Mouse (Mus musculus) liver, embryonic 12.5 days (tissue): ENCODE measurements around the gene Exoc3l2. TPM values are rescaled to one million over a fixed set of nuclear protein-coding genes. Genes with fewer than 3 reads are reported as not detected.

Experiments used
- ATAC-seq: fragments of 200-750 bp; cut with Nextera tagmentation; 2 replicates; pipeline ENCODE4 v1.8.0; 2017; ENCODE audit warnings: moderate number of reproducible peaks, mild to moderate bottlenecking, moderate library complexity
- H3K27ac ChIP-seq: fragments of 300-500 bp; sonication (generic); 2 replicates; pipeline ENCODE4 v1.5.1; 2016; ENCODE audit warnings: mild to moderate bottlenecking
- H3K27me3 ChIP-seq: fragments of 300-500 bp; sonication (generic); replicated peaks from 2 replicates; pipeline ENCODE4 v1.6.1; 2016; ENCODE audit warnings: mild to moderate bottlenecking, moderate library complexity
- H3K36me3 ChIP-seq: fragments of 300-500 bp; sonication (generic); 2 replicates; pipeline ENCODE4 v1.6.1; 2016; ENCODE audit warnings: mild to moderate bottlenecking, moderate library complexity
- H3K4me1 ChIP-seq: fragments of 300-500 bp; sonication (generic); 2 replicates; pipeline ENCODE4 v1.6.1; 2016
- H3K4me2 ChIP-seq: fragments of 300-500 bp; sonication (generic); 2 replicates; pipeline ENCODE4 v1.6.1; 2016; ENCODE audit warnings: mild to moderate bottlenecking, moderate library complexity
- H3K4me3 ChIP-seq: fragments of 300-500 bp; sonication (generic); 2 replicates; pipeline ENCODE4 v1.5.1; 2016; ENCODE audit warnings: mild to moderate bottlenecking, moderate library complexity
- H3K9ac ChIP-seq: fragments of 300-500 bp; sonication (generic); 2 replicates; pipeline ENCODE4 v1.6.1; 2016; ENCODE audit warnings: mild to moderate bottlenecking, moderate library complexity
- H3K9me3 ChIP-seq: fragments of 300-500 bp; sonication (generic); replicated peaks from 2 replicates; pipeline ENCODE4 v1.6.1; 2016; ENCODE audit warnings: mild to moderate bottlenecking, moderate library complexity
- WGBS: fragments of 180-500 bp; shearing (Covaris S2); methylation state at CpG from one replicate; pipeline ENCODE4 v1.1.7; 2016; ENCODE audit not compliant: insufficient replicate concordance; 5-methylcytosine and 5-hydroxymethylcytosine counted together
- polyA plus RNA-seq: library from polyadenylated mRNA; unstranded; fragments of >200 nt; fragmentation: Nextera tagmentation; extraction: Ambion mirVana; gene quantifications from 2 replicates; pipeline ENCODE4 v1.2.1, GENCODE M21; 2016

Exoc3l2 gene
- polyA plus RNA-seq, 1 experiment from 2014 or later = 3.6 TPM

- H3K9me3 ChIP-seq = no peaks in the 10 kb centered on the region
- peaks cover 68% of the 10 kb centered on the region for H3K4me1 ChIP-seq
- H3K4me3 ChIP-seq = peak overlapping the region; percentile 92
- H3K9ac ChIP-seq = peak overlapping the region; percentile 87
- under 1% methylated on average over 23 of the region's 31 CpGs for WGBS
- no peaks in the 10 kb centered on the region; the same call in 1 of the 2 replicates for H3K27me3 ChIP-seq
- peak; percentile 38 for ATAC-seq
- peak overlapping the region; percentile 76 for H3K27ac ChIP-seq
- peaks cover 7% of the 10 kb centered on the region; the same call in 1 of the 2 replicates for H3K36me3 ChIP-seq
- peak overlapping the region; percentile 97 for H3K4me2 ChIP-seq
Measured at GRCm38 (mm10) chr7:19458072-19458486, 5.1 kb upstream of the Exoc3l2 start.

- peak within 1 kb of the TSS; percentile 87 for H3K9ac ChIP-seq
- H3K4me1 ChIP-seq = peaks cover 73% of the 10 kb centered on the region
- H3K27me3 ChIP-seq = no peaks in the 10 kb centered on the region; the same call in 1 of the 2 replicates
- peak within 1 kb of the TSS; percentile 97 for H3K4me2 ChIP-seq
- under 1% methylated on average over 25 of the region's 42 CpGs for WGBS
- H3K27ac ChIP-seq = peak within 1 kb of the TSS; percentile 76
- peaks cover 7% of the 10 kb centered on the region; the same call in 1 of the 2 replicates for H3K36me3 ChIP-seq
- peak within 1 kb of the TSS; percentile 92 for H3K4me3 ChIP-seq
- no peaks in the 10 kb centered on the region for H3K9me3 ChIP-seq
- ATAC-seq = peak; percentile 84
Measured at GRCm38 (mm10) chr7:19458591-19459111, 4.5 kb upstream of the Exoc3l2 start, which contains the start of gene Mark4. Mark4 (minus strand) TSS chr7:19458821.

DNA sequence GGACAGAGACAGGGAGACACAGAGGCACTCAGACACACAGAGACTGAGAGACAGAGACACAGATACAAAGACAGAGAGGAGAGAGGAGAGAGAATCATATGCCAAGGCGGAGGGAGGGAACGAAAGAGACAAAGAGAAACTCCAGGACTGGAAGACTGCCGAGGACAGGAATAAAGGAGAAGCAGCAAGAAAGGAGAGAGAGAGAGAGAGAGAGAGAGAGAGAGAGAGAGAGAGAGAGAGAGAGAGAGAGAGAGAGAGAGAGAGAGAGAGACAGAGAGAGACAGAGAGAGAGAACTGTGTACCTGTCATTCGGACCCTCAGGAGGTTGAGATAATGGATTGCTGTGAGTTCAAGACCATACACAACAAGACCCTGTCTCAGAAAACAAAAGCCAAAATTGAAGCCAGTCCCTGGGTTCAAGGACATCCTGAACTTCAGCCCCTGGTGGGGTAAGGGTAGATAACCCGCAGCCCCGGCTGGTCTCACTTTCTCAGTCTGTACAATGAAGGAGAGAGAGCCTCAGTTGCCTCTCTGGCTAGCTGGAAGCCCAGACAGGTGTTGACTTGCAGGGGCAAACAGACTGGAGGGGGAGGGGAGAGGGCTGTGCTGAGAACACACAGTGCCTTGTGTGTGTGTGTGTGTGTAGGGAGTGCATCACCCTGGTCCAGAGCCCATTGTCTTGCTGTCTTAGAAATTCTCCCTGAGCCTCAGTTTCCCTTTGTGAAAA, 3.8 kb upstream of the Exoc3l2 start:
- ATAC-seq = no peak
- Histone ChIP-seq H3K27ac (peak overlapping the region; percentile 76; the same call in 1 of the 2 replicates), H3K9ac (peak overlapping the region; percentile 87), H3K4me1 (peaks cover 74% of the 10 kb centered on the region), H3K27me3 (no peaks in the 10 kb centered on the region; the same call in 1 of the 2 replicates), H3K4me2 (peak overlapping the region; percentile 97), H3K4me3 (peak overlapping the region; percentile 92), H3K9me3 (no peaks in the 10 kb centered on the region), H3K36me3 (peaks cover 7% of the 10 kb centered on the region; the same call in 1 of the 2 replicates)
- 33% methylated on average over 6 of the region's 6 CpGs for WGBS

- Histone ChIP-seq H3K36me3 (peaks cover 7% of the 10 kb centered on the region; the same call in 1 of the 2 replicates), H3K4me2 (no peak overlapping the region), H3K4me1 (peaks cover 79% of the 10 kb centered on the region), H3K27ac (no peak overlapping the region), H3K9me3 (no peaks in the 10 kb centered on the region), H3K27me3 (peaks cover 10% of the 10 kb centered on the region), H3K9ac (no peak overlapping the region), H3K4me3 (no peak overlapping the region)
- ATAC-seq = no peak
- WGBS = 71% methylated on average over 1 of the region's 1 CpGs
Measured at GRCm38 (mm10) chr7:19460500-19460899, 2.6 kb upstream of the Exoc3l2 start.

DNA sequence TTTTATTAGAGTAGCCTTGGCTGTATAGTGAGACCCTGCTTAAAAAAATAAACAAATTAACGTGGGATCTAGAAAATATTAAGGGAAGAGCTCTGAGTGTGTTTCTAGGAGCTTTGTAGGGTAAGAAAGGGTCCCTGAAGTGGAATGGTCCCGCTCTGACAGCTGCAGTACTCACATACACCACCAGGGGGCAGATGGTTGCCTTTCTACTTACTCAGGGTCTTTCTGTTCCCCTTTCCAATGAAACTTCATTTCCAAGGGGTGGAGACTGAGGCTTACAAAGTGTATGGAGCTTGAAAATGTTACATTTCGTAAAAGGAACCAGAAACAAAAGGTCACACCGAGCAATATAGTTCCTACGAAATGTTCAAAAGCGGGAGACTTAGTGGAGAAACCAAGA, 1.6 kb upstream of the Exoc3l2 start:
- 12% methylated on average over 6 of the region's 6 CpGs for WGBS
- peak overlapping the region; percentile 23; the same call in 1 of the 2 replicates for H3K4me2 ChIP-seq

DNA sequence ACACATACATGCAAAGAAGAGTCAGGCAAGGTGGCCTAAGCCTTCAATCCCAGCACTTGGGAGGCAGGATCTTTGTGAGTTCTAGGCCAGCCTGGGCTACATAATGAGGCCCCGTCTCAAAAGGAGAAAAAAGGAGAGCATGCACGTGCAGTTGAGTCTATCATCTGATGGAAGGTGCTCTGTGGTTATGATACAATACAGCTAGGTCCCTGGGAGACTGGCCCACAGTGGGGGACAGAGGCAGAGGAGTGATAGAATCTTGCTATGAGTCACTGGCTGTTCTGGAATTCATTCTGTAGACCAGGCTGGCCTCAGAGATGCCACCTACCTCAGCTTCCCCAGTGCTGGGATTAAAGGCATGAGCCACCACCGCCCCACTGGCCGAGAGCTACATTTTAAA, 688 bp upstream of the Exoc3l2 start:
- H3K27ac ChIP-seq = no peak overlapping the region
- 0 out of 2 replicates have a peak overlapping the region, but pooled peaks have one; percentile 13 for H3K9ac ChIP-seq
- no peaks in the 10 kb centered on the region for H3K36me3 ChIP-seq
- H3K4me3 ChIP-seq = 0 out of 2 replicates have a peak overlapping the region, but pooled peaks have one; percentile 31
- peaks cover 18% of the 10 kb centered on the region for H3K27me3 ChIP-seq
- peak overlapping the region; percentile 43 for H3K4me2 ChIP-seq
- 21% methylated on average over 4 of the region's 4 CpGs for WGBS
- no peak for ATAC-seq
- peaks cover 66% of the 10 kb centered on the region for H3K4me1 ChIP-seq
- H3K9me3 ChIP-seq = no peaks in the 10 kb centered on the region

More for the DNA sequence above, 1.6 kb upstream of the Exoc3l2 start:
- no peaks in the 10 kb centered on the region for H3K36me3 ChIP-seq
- H3K27ac ChIP-seq = no peak overlapping the region
- H3K4me1 ChIP-seq = peaks cover 74% of the 10 kb centered on the region
- H3K9ac ChIP-seq = no peak overlapping the region
- no peaks in the 10 kb centered on the region for H3K9me3 ChIP-seq
- H3K27me3 ChIP-seq = peaks cover 18% of the 10 kb centered on the region
- H3K4me3 ChIP-seq = no peak overlapping the region
- ATAC-seq = no peak

DNA sequence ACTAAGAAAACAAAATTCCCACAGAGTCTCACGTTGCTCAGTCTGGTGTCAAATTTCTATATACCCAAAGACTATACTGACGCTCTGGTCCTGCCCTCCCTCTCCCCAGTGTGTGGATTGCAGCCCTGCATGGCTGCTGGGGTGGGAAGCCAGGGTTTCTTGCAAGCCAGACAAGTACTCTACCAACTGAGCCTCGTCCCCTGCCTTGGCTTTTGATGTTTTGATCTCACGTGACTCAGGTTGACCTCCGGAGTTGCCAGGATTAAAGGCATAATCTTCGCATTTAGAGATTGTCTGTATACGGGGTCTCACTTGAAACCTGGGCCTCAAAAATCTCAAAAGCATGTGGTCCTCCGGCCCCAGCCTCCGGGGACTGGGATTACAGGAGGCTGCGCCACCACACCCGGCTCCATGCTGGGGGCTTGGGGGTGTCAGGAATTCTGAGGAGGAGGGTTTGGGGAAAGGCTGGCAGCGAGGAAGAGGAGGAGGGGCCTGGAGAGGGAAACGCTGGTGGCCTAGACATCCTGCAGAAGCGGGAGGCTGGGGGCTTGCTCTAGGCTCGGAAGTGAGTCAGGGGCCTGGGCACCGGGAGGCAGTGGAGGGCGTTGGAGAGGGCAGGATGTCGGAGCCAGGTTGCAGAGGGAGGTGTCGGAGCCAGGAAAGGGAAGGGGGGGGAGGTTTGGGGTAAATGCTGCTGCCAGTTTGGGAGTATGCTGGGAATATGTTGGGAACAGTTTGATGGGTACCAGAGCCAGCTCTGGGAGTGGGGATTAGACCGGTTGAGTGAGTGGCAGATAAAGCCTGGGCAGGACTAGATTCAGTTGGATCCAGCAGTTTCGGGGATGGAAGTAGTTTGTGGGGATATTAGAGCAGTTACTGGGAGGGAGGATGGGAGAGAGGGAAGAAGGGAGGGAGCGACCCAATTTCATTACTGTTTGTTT, 1.5 kb downstream of the Exoc3l2 start:
- 11% methylated on average over 22 of the region's 22 CpGs for WGBS
- Histone ChIP-seq H3K9ac (peak overlapping the region; percentile 28; the same call in 1 of the 2 replicates), H3K9me3 (no peaks in the 10 kb centered on the region), H3K4me3 (peak overlapping the region; percentile 34), H3K36me3 (no peaks in the 10 kb centered on the region), H3K27ac (peak overlapping the region; percentile 37; the same call in 1 of the 2 replicates), H3K27me3 (peaks cover 28% of the 10 kb centered on the region), H3K4me2 (peak overlapping the region; percentile 43), H3K4me1 (peaks cover 60% of the 10 kb centered on the region)
- ATAC-seq = no peak

DNA sequence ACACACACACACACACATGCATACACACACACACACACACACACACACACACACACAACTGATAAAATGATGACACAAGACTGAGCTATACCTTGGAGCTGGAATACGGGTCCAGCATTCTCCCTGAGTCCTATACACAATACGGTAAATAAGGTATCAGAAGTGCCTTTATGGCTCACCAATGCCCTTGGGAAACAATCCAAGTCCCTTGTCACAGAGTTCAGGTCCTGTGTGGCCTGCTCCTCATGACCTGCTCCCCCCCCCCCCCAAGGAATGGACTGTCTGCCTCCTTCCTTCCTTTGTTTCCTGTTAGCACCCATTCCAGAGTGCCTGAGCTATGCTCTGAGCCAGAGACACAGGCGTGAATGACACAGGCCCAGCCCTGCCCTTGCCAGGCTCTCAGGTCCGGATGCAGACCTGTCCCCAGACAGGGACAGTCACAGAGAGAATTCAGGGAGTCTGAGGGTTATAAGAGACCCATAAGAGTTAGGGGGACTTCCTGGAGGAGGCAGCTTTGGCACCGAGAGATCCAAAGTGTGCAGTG, 3.5 kb downstream of the Exoc3l2 start:
- H3K27ac ChIP-seq = peak overlapping the region; percentile 33; the same call in 1 of the 2 replicates
- H3K36me3 ChIP-seq = no peaks in the 10 kb centered on the region
- no peak overlapping the region for H3K4me3 ChIP-seq
- peaks cover 43% of the 10 kb centered on the region for H3K27me3 ChIP-seq
- peaks cover 56% of the 10 kb centered on the region for H3K4me1 ChIP-seq
- no peak overlapping the region for H3K9ac ChIP-seq
- no peaks in the 10 kb centered on the region for H3K9me3 ChIP-seq
- H3K4me2 ChIP-seq = no peak overlapping the region
- WGBS = 57% methylated on average over 5 of the region's 5 CpGs
- ATAC-seq = no peak

DNA sequence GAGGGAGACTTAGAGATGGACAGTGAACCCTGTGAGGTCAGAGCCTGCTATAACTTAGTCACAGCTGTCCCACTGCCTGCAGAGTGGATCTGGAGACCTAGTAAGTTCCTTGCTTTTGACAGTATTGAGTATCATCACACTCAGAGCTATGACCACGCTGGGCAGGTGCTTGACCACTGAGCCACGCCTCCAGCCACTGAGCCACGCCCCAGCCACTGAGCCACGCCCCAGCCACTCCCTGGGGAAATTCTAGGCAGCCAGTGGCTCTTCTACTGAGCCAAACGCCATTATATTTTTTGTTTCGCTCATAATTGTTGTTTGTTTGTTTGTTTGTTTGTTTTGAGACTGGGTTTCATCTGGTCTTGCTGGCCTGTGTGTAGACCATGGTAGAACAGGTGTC, 4.5 kb downstream of the Exoc3l2 start:
- peaks cover 53% of the 10 kb centered on the region for H3K27me3 ChIP-seq
- peaks cover 50% of the 10 kb centered on the region for H3K4me1 ChIP-seq
- no peak for ATAC-seq
- H3K36me3 ChIP-seq = no peaks in the 10 kb centered on the region
- H3K9ac ChIP-seq = no peak overlapping the region
- no peak overlapping the region for H3K4me2 ChIP-seq
- WGBS = 26% methylated on average over 6 of the region's 6 CpGs
- H3K27ac ChIP-seq = no peak overlapping the region
- H3K4me3 ChIP-seq = no peak overlapping the region
- no peaks in the 10 kb centered on the region for H3K9me3 ChIP-seq

DNA sequence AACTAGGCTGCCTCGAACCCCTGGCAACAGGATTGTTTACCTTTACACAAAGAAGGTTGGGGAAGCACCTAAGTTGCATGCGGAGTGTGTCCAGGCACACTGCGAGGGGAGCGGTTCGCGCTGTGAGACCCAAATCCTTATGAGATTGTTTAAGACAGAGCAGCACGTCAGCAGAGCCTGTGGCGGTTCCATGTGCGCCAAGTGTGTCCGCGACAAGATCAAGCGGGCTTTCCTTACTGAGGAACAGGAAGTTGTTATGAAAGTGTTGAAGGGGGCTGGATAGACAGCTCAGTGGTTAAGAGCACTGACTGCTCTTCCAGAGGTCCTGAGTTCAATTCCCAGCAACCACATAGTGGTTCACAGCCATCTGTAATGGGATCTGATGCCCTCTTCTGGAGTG, 5.1 kb downstream of the Exoc3l2 start:
- WGBS = 60% methylated on average over 12 of the region's 12 CpGs
- H3K4me3 ChIP-seq = no peak overlapping the region
- peak overlapping the region; percentile 8; the same call in 1 of the 2 replicates for H3K4me2 ChIP-seq
- H3K27ac ChIP-seq = 0 out of 2 replicates have a peak overlapping the region, but pooled peaks have one; percentile 33
- no peak overlapping the region for H3K9ac ChIP-seq
- peaks cover 59% of the 10 kb centered on the region for H3K27me3 ChIP-seq
- no peaks in the 10 kb centered on the region for H3K9me3 ChIP-seq
- peaks cover 50% of the 10 kb centered on the region for H3K4me1 ChIP-seq
- no peaks in the 10 kb centered on the region for H3K36me3 ChIP-seq
- ATAC-seq = no peak

GRCm38 (mm10) chr7:19469404-19469803, 6.3 kb downstream of the Exoc3l2 start:
- Histone ChIP-seq H3K9ac (no peak overlapping the region), H3K4me3 (no peak overlapping the region), H3K9me3 (no peaks in the 10 kb centered on the region), H3K4me2 (no peak overlapping the region), H3K4me1 (peaks cover 57% of the 10 kb centered on the region), H3K27me3 (peaks cover 71% of the 10 kb centered on the region), H3K36me3 (no peaks in the 10 kb centered on the region), H3K27ac (no peak overlapping the region)
- no peak for ATAC-seq
- WGBS = 72% methylated on average over 23 of the region's 23 CpGs
